ENCODE assay signal across 9 mouse cellular contexts in genomic region chr12:83713749-83714148, GRCm38 (mm10). TPM values are rescaled to one million over a fixed set of nuclear protein-coding genes. Genes with fewer than 3 reads are reported as not detected.
A peak's percentile ranks its signal among the peaks of the same experiment; 100 is the strongest.
DNase-seq lines count a peak whose midpoint lies in the region; ATAC-seq lines count a peak whose summit lies in the region.
"Had no signal": no experiment of that assay in that cellular context is flagged by ENCODE, and none has a peak within 500 bp of the region (broad histone marks: within the 10 kb centered on the region; RNA-seq: fewer than 3 reads in every experiment).

No protein-coding gene starts in this region.

- intact Hi-C loops in heart, postnatal 36 days (cut with DNase I) = loop anchor here (1.0 to 10.0 kb wide), 4 partner anchors 58 to 351 kb away; partner anchors contain the start of gene Acot5

- no peaks in the 10 kb centered on the region for H3K4me1 ChIP-seq in intestine, embryonic 14.5 days (replicated peaks; ENCODE audit: control insufficient read depth, insufficient read depth, low read length)

- 0 out of 2 replicates have a peak, but pooled peaks have one; percentile 33 for ATAC-seq in intestine, embryonic 14.5 days (replicated peaks; ENCODE audit: low FRiP score, low TSS enrichment, low read depth)

- no peak overlapping the region for H3K9ac ChIP-seq in intestine, embryonic 14.5 days (ENCODE audit: low read length)

- H3K27ac ChIP-seq in intestine, embryonic 14.5 days (ENCODE audit: low read depth) = no peak overlapping the region

- no peak overlapping the region for H3K4me3 ChIP-seq in intestine, embryonic 14.5 days (ENCODE audit: low read depth, low read length)

- no peaks in the 10 kb centered on the region for H3K9me3 ChIP-seq in intestine, embryonic 14.5 days (ENCODE audit: control insufficient read depth, low read length)

- DNase-seq in heart, adult 18-20 months = peak; percentile 47 to 76
- DNase-seq in heart, postnatal 36 days = no peak
- peak; percentile 71 for DNase-seq in right cerebral cortex, adult 18-20 months
- no peak for DNase-seq in right cerebral cortex, postnatal 14 days
- peak; percentile 49 for DNase-seq in brain, embryonic 18.5 days (ENCODE audit: low read depth, low spot score)
- no peak for DNase-seq in intestine, embryonic 14.5 days (ENCODE audit: low spot score)
- DNase-seq in naive thymus-derived CD4-positive, alpha-beta T cell, adult 2 months (ENCODE audit: low read depth) = peak; percentile 68
- no peak for DNase-seq in ovary, postnatal 36 days (ENCODE audit: low spot score)

- no peak overlapping the region for H3K4me2 ChIP-seq in intestine, embryonic 14.5 days (ENCODE audit: low read length)

- peaks cover 65% of the 10 kb centered on the region for H3K36me3 ChIP-seq in intestine, embryonic 14.5 days (ENCODE audit: control insufficient read depth, insufficient read depth, low read length)

- WGBS in intestine, embryonic 14.5 days = 42% methylated on average over 2 of the region's 2 CpGs

- no peaks in the 10 kb centered on the region for H3K27me3 ChIP-seq in intestine, embryonic 14.5 days (replicated peaks; ENCODE audit: control insufficient read depth, insufficient read depth, low read length)

RNA-seq across cellular contexts. Expression of gene Psen1, which starts 25.8 kb away (rescaled TPM):
- total RNA-seq in heart, adult 18-20 months (2021) = 10 to 100 TPM; 29.2 to 35.0 TPM
- total RNA-seq in heart, postnatal 36 days (2021) = 10 to 100 TPM; 33.3 to 35.6 TPM
- polyA plus RNA-seq in intestine, embryonic 14.5 days (2014; fragmentation: Nextera tagmentation; extraction: Ambion mirVana) = 87.6 and 92.7 TPM in 2 replicates

RNA-seq across cellular contexts. Expression of gene Papln, which starts 49.7 kb away (rescaled TPM):
- total RNA-seq in heart, adult 18-20 months (2021) = 1 to 10 TPM; 5.3 to 5.7 TPM
- total RNA-seq in heart, postnatal 36 days (2021) = 10 to 100 TPM; 10.2 to 11.4 TPM
- polyA plus RNA-seq in intestine, embryonic 14.5 days (2014; fragmentation: Nextera tagmentation; extraction: Ambion mirVana) = 1.5 and 2.1 TPM in 2 replicates
- polyA plus RNA-seq: limb, embryonic 11.5 days had no signal

Comparison
In these comparisons a context has a peak if more than half of its experiments do, and no peak if none do; other contexts are left out.
1. DNase-seq: peak in heart, adult 18-20 months (2 of 2), right cerebral cortex, adult 18-20 months (single experiment), brain, embryonic 18.5 days (single experiment) and naive thymus-derived CD4-positive, alpha-beta T cell, adult 2 months (single experiment); none in heart, postnatal 36 days (0 of 2), right cerebral cortex, postnatal 14 days (single experiment), intestine, embryonic 14.5 days (single experiment) and ovary, postnatal 36 days (single experiment).